Mouse (Mus musculus) myocyte (in vitro differentiated cells): ENCODE data around the gene Ulk3. TPM values are rescaled to one million over a fixed set of nuclear protein-coding genes. Genes with fewer than 3 reads are reported as not detected.

ENCODE experiments used
- H3K27me3 ChIP-seq: one replicate; pipeline ENCODE4 v1.6.1; 2011; ENCODE audit not compliant: control insufficient read depth, insufficient read depth, insufficient read length
- H3K36me3 ChIP-seq: one replicate; pipeline ENCODE4 v1.6.1; 2011; ENCODE audit not compliant: control insufficient read depth, insufficient read depth
- H3K4me2 ChIP-seq: one replicate; pipeline ENCODE4 v1.6.1; 2011; ENCODE audit warnings: low read depth, control low read depth
- H3K4me3 ChIP-seq: one replicate; pipeline ENCODE4 v1.5.1; 2011; ENCODE audit warnings: mild to moderate bottlenecking, control low read depth, moderate library complexity
- H3K79me2 ChIP-seq: one replicate; pipeline ENCODE4 v1.6.1; 2011; ENCODE audit not compliant: control insufficient read depth, insufficient read depth
- H3ac ChIP-seq: one replicate; pipeline ENCODE4 v1.6.1; 2011; ENCODE audit not compliant: control insufficient read depth, insufficient read length
- CEBPB ChIP-seq: IDR thresholded peaks from 2 replicates; pipeline ENCODE4 v1.6.1; 2011; ENCODE audit warnings: mild to moderate bottlenecking, moderate library complexity; ENCODE audit not compliant: poor library complexity, insufficient read depth, severe bottlenecking
- E2F4 ChIP-seq: IDR thresholded peaks from one replicate; pipeline ENCODE4 v1.6.1; 2011; ENCODE audit warnings: mild to moderate bottlenecking, control low read depth, moderate library complexity; ENCODE audit not compliant: insufficient read depth
- MAX ChIP-seq: IDR thresholded peaks from one replicate; pipeline ENCODE4 v1.6.1; 2011; ENCODE audit warnings: low read depth, mild to moderate bottlenecking, control low read depth
- MYOD1 ChIP-seq, 3 experiments: IDR thresholded peaks; one replicate each; pipeline ENCODE4 v1.6.1; 2011; ENCODE audit warnings: control low read depth in 2 of 3, low read depth in 2 of 3, mild to moderate bottlenecking in 2 of 3, moderate library complexity in 1 of 3; ENCODE audit not compliant: insufficient read length in 2 of 3, control insufficient read depth in 1 of 3
- MYOG ChIP-seq, 3 experiments: IDR thresholded peaks; one replicate each; pipeline ENCODE4 v1.6.1; 2011; ENCODE audit warnings: control low read depth in 2 of 3, low read depth in 2 of 3, mild to moderate bottlenecking in 2 of 3; ENCODE audit not compliant: insufficient read length in 2 of 3, control insufficient read depth in 1 of 3, insufficient read depth in 1 of 3
- POLR2A ChIP-seq: IDR thresholded peaks from one replicate; pipeline ENCODE4 v1.6.1; 2011; ENCODE audit warnings: low read depth, mild to moderate bottlenecking, control low read depth, moderate library complexity; ENCODE audit not compliant: insufficient read length
- POLR2AphosphoS2 ChIP-seq: IDR thresholded peaks from one replicate; pipeline ENCODE4 v1.6.1; 2011; ENCODE audit warnings: low read depth, control low read depth; ENCODE audit not compliant: insufficient read length
- REST ChIP-seq: IDR thresholded peaks from one replicate; pipeline ENCODE4 v1.6.1; 2011; ENCODE audit warnings: mild to moderate bottlenecking, control low read depth, moderate library complexity; ENCODE audit not compliant: insufficient read depth, insufficient read length
- SRF ChIP-seq: IDR thresholded peaks from one replicate; pipeline ENCODE4 v1.6.1; 2011; ENCODE audit warnings: low read depth; ENCODE audit not compliant: control insufficient read depth, insufficient read length
- TCF12 ChIP-seq: IDR thresholded peaks from one replicate; pipeline ENCODE4 v1.6.1; 2011; ENCODE audit warnings: mild to moderate bottlenecking, control low read depth; ENCODE audit not compliant: poor library complexity, insufficient read depth, severe bottlenecking
- TCF3 ChIP-seq: IDR thresholded peaks from one replicate; pipeline ENCODE4 v1.6.1; 2011; ENCODE audit warnings: low read depth, control low read depth; ENCODE audit not compliant: insufficient read length
- USF1 ChIP-seq: IDR thresholded peaks from one replicate; pipeline ENCODE4 v1.6.1; 2011; ENCODE audit warnings: low read depth, mild to moderate bottlenecking, control low read depth, moderate library complexity
- polyA plus RNA-seq: library from polyadenylated mRNA; unstranded; fragments of >200 nt; fragmentation: generic; extraction: Trizol; gene quantifications from one replicate; pipeline ENCODE4 v1.2.1, GENCODE M21; 2012; ENCODE audit warnings: missing spikeins

The Ulk3 gene
- polyA plus RNA-seq, 1 experiment = 12.2 TPM

GRCm38 (mm10) chr9:57637272-57637671 is 48.0 kb downstream of the Ulk3 start:
- peak overlapping the region; percentile 91 for H3K4me2 ChIP-seq
- H3ac ChIP-seq = no peak overlapping the region
- H3K36me3 ChIP-seq = no peaks in the 10 kb centered on the region
- no peak overlapping the region for H3K4me3 ChIP-seq
- H3K27me3 ChIP-seq = no peaks in the 10 kb centered on the region
- TF ChIP-seq CEBPB = no peak
- TF ChIP-seq USF1 = no peak
- TF ChIP-seq MAX = no peak
- no peak for TF ChIP-seq MYOD1 (IDR thresholded peaks at IDR 0.05; ENCODE audit: control insufficient read depth in 1 of 3, insufficient read length in 2 of 3, low read depth in 2 of 3)
- no peak for TF ChIP-seq TCF3
- no peak for TF ChIP-seq POLR2AphosphoS2
- TF ChIP-seq TCF12 = no peak
- TF ChIP-seq E2F4 = no peak
- TF ChIP-seq POLR2A = no peak
- no peak for TF ChIP-seq REST
- no peak for TF ChIP-seq MYOG (IDR thresholded peaks at IDR 0.05; ENCODE audit: control insufficient read depth in 1 of 3, insufficient read depth in 1 of 3, insufficient read length in 2 of 3, low read depth in 2 of 3)
- no peak for TF ChIP-seq SRF
- peaks cover 90% of the 10 kb centered on the region for H3K79me2 ChIP-seq

- no peaks in the 10 kb centered on the region for H3K36me3 ChIP-seq
- TF ChIP-seq POLR2AphosphoS2 = no peak
- no peak for TF ChIP-seq SRF
- TF ChIP-seq CEBPB = no peak
- no peak for TF ChIP-seq USF1
- no peak for TF ChIP-seq MAX
- TF ChIP-seq MYOG (IDR thresholded peaks at IDR 0.05; ENCODE audit: control insufficient read depth in 1 of 3, insufficient read depth in 1 of 3, insufficient read length in 2 of 3, low read depth in 2 of 3) = no peak
- TF ChIP-seq TCF3 = no peak
- TF ChIP-seq TCF12 = no peak
- no peak for TF ChIP-seq MYOD1 (IDR thresholded peaks at IDR 0.05; ENCODE audit: control insufficient read depth in 1 of 3, insufficient read length in 2 of 3, low read depth in 2 of 3)
- peak overlapping the region; percentile 91 for H3K4me2 ChIP-seq
- H3K27me3 ChIP-seq = no peaks in the 10 kb centered on the region
- H3K4me3 ChIP-seq = no peak overlapping the region
- peaks cover 90% of the 10 kb centered on the region for H3K79me2 ChIP-seq
- H3ac ChIP-seq = no peak overlapping the region
Measured at GRCm38 (mm10) chr9:57637741-57638322, 48.6 kb downstream of the Ulk3 start.

GRCm38 (mm10) chr9:57638651-57639459 is 49.6 kb downstream of the Ulk3 start:
- H3K4me3 ChIP-seq = no peak overlapping the region
- H3K27me3 ChIP-seq = no peaks in the 10 kb centered on the region
- no peak overlapping the region for H3ac ChIP-seq
- no peaks in the 10 kb centered on the region for H3K36me3 ChIP-seq
- peak overlapping the region; percentile 91 for H3K4me2 ChIP-seq
- TF ChIP-seq MYOD1 (IDR thresholded peaks at IDR 0.05; ENCODE audit: control insufficient read depth in 1 of 3, insufficient read length in 2 of 3, low read depth in 2 of 3) (no peak), USF1 (no peak), POLR2AphosphoS2 (no peak), SRF (no peak), CEBPB (no peak)
- peaks cover 95% of the 10 kb centered on the region for H3K79me2 ChIP-seq

- Histone ChIP-seq H3K4me2 (peak overlapping the region; percentile 91), H3K79me2 (peaks cover 96% of the 10 kb centered on the region), H3K36me3 (no peaks in the 10 kb centered on the region), H3K27me3 (no peaks in the 10 kb centered on the region), H3ac (no peak overlapping the region), H3K4me3 (no peak overlapping the region)
- TF ChIP-seq MYOD1 (IDR thresholded peaks at IDR 0.05; ENCODE audit: control insufficient read depth in 1 of 3, insufficient read length in 2 of 3, low read depth in 2 of 3) (no peak), TCF3 (no peak), REST (no peak), POLR2A (no peak), MAX (no peak)
Measured at GRCm38 (mm10) chr9:57639661-57640328, 50.5 kb downstream of the Ulk3 start.

- H3K27me3 ChIP-seq = no peaks in the 10 kb centered on the region
- peak in 1 of 3 experiments; percentile 6 for TF ChIP-seq MYOG (IDR thresholded peaks at IDR 0.05; ENCODE audit: control insufficient read depth in 1 of 3, insufficient read depth in 1 of 3, insufficient read length in 2 of 3, low read depth in 2 of 3)
- peak; percentile 11 for TF ChIP-seq POLR2AphosphoS2
- peak in 1 of 3 experiments; percentile 61 for TF ChIP-seq MYOD1 (IDR thresholded peaks at IDR 0.05; ENCODE audit: control insufficient read depth in 1 of 3, insufficient read length in 2 of 3, low read depth in 2 of 3)
- TF ChIP-seq MAX = no peak
- TF ChIP-seq REST = no peak
- H3K79me2 ChIP-seq = peaks cover 92% of the 10 kb centered on the region
- H3K36me3 ChIP-seq = no peaks in the 10 kb centered on the region
- H3K4me3 ChIP-seq = no peak overlapping the region
- peak overlapping the region; percentile 91 for H3K4me2 ChIP-seq
- no peak overlapping the region for H3ac ChIP-seq
Measured at GRCm38 (mm10) chr9:57640384-57640783, 51.1 kb downstream of the Ulk3 start.
